Mouse (Mus musculus): ENCODE measurements around the gene 9530077C05Rik. TPM values are rescaled to one million over a fixed set of nuclear protein-coding genes. Genes with fewer than 3 reads are reported as not detected.
A peak's percentile ranks its signal among the peaks of the same experiment; 100 is the strongest.

9530077C05Rik gene
- polyA plus RNA-seq, 1 experiment from 2014 or later: 3.0 TPM

- 59% methylated on average over 1 of the region's 1 CpGs for WGBS (ENCODE audit: insufficient replicate concordance)
Measured at GRCm38 (mm10) chr9:22423507-22423906, 12.2 kb downstream of the 9530077C05Rik start.

GRCm38 (mm10) chr9:22424196-22424595, 12.9 kb downstream of the 9530077C05Rik start:
- Histone ChIP-seq H3K27me3 (ENCODE audit: control insufficient read depth, insufficient read depth, low read length) (no peaks in the 10 kb centered on the region), H3K9ac (ENCODE audit: low read depth, low read length) (no peak overlapping the region), H3K4me2 (no peak overlapping the region), H3K4me1 (ENCODE audit: control insufficient read depth, insufficient read depth, low read length) (peaks cover 14% of the 10 kb centered on the region), H3K36me3 (ENCODE audit: control insufficient read depth, insufficient read depth, low read length) (no peaks in the 10 kb centered on the region), H3K4me3 (ENCODE audit: low read depth, low read length) (no peak overlapping the region), H3K9me3 (replicated peaks; ENCODE audit: control insufficient read depth, low read length) (no peaks in the 10 kb centered on the region), H3K27ac (ENCODE audit: low read depth, low read length) (no peak overlapping the region)
- ATAC-seq (replicated peaks; ENCODE audit: insufficient number of reproducible peaks, low FRiP score, low TSS enrichment): no peak
- 55% methylated on average over 10 of the region's 10 CpGs for WGBS (ENCODE audit: insufficient replicate concordance)

More at GRCm38 (mm10) chr9:22423507-22423906, 12.2 kb downstream of the 9530077C05Rik start:
- ATAC-seq (replicated peaks; ENCODE audit: insufficient number of reproducible peaks, low FRiP score, low TSS enrichment): no peak
- H3K4me1 ChIP-seq (ENCODE audit: control insufficient read depth, insufficient read depth, low read length): peaks cover 14% of the 10 kb centered on the region
- H3K9ac ChIP-seq (ENCODE audit: low read depth, low read length): no peak overlapping the region
- H3K36me3 ChIP-seq (ENCODE audit: control insufficient read depth, insufficient read depth, low read length): no peaks in the 10 kb centered on the region
- no peaks in the 10 kb centered on the region for H3K27me3 ChIP-seq (ENCODE audit: control insufficient read depth, insufficient read depth, low read length)
- no peaks in the 10 kb centered on the region for H3K9me3 ChIP-seq (replicated peaks; ENCODE audit: control insufficient read depth, low read length)
- no peak overlapping the region for H3K27ac ChIP-seq (ENCODE audit: low read depth, low read length)
- H3K4me3 ChIP-seq (ENCODE audit: low read depth, low read length): no peak overlapping the region
- H3K4me2 ChIP-seq: no peak overlapping the region

GRCm38 (mm10) chr9:22424719-22425118, 13.4 kb downstream of the 9530077C05Rik start:
- H3K27ac ChIP-seq (ENCODE audit: low read depth, low read length): no peak overlapping the region

GRCm38 (mm10) chr9:22428028-22428665, 16.8 kb downstream of the 9530077C05Rik start:
- no peak for ATAC-seq (replicated peaks; ENCODE audit: insufficient number of reproducible peaks, low FRiP score, low TSS enrichment)
- Histone ChIP-seq H3K27me3 (ENCODE audit: control insufficient read depth, insufficient read depth, low read length) (no peaks in the 10 kb centered on the region), H3K4me1 (ENCODE audit: control insufficient read depth, insufficient read depth, low read length) (peaks cover 14% of the 10 kb centered on the region), H3K36me3 (ENCODE audit: control insufficient read depth, insufficient read depth, low read length) (no peaks in the 10 kb centered on the region), H3K27ac (ENCODE audit: low read depth, low read length) (no peak overlapping the region), H3K9me3 (replicated peaks; ENCODE audit: control insufficient read depth, low read length) (0 out of 2 replicates have a peak, but pooled peaks cover 3% of the 10 kb centered on the region), H3K4me2 (no peak overlapping the region), H3K4me3 (ENCODE audit: low read depth, low read length) (no peak overlapping the region), H3K9ac (ENCODE audit: low read depth, low read length) (no peak overlapping the region)
- WGBS (ENCODE audit: insufficient replicate concordance): 78% methylated on average over 1 of the region's 4 CpGs

More at GRCm38 (mm10) chr9:22424719-22425118, 13.4 kb downstream of the 9530077C05Rik start:
- Histone ChIP-seq H3K9me3 (replicated peaks; ENCODE audit: control insufficient read depth, low read length) (no peaks in the 10 kb centered on the region), H3K9ac (ENCODE audit: low read depth, low read length) (no peak overlapping the region), H3K27me3 (ENCODE audit: control insufficient read depth, insufficient read depth, low read length) (no peaks in the 10 kb centered on the region), H3K36me3 (ENCODE audit: control insufficient read depth, insufficient read depth, low read length) (no peaks in the 10 kb centered on the region), H3K4me3 (ENCODE audit: low read depth, low read length) (no peak overlapping the region), H3K4me1 (ENCODE audit: control insufficient read depth, insufficient read depth, low read length) (peaks cover 14% of the 10 kb centered on the region), H3K4me2 (no peak overlapping the region)
- no peak for ATAC-seq (replicated peaks; ENCODE audit: insufficient number of reproducible peaks, low FRiP score, low TSS enrichment)
- 86% methylated on average over 4 of the region's 4 CpGs for WGBS (ENCODE audit: insufficient replicate concordance)

GRCm38 (mm10) chr9:22428666-22429410, 17.5 kb downstream of the 9530077C05Rik start:
- Histone ChIP-seq H3K4me3 (ENCODE audit: low read depth, low read length) (no peak overlapping the region), H3K27me3 (ENCODE audit: control insufficient read depth, insufficient read depth, low read length) (no peaks in the 10 kb centered on the region), H3K36me3 (ENCODE audit: control insufficient read depth, insufficient read depth, low read length) (no peaks in the 10 kb centered on the region), H3K27ac (ENCODE audit: low read depth, low read length) (no peak overlapping the region), H3K9me3 (replicated peaks; ENCODE audit: control insufficient read depth, low read length) (0 out of 2 replicates have a peak, but pooled peaks cover 3% of the 10 kb centered on the region), H3K4me2 (no peak overlapping the region), H3K4me1 (ENCODE audit: control insufficient read depth, insufficient read depth, low read length) (peaks cover 8% of the 10 kb centered on the region; the same call in 1 of the 2 replicates), H3K9ac (ENCODE audit: low read depth, low read length) (no peak overlapping the region)
- WGBS (ENCODE audit: insufficient replicate concordance): 80% methylated on average over 14 of the region's 14 CpGs
- ATAC-seq (replicated peaks; ENCODE audit: insufficient number of reproducible peaks, low FRiP score, low TSS enrichment): no peak

GRCm38 (mm10) chr9:22429533-22430241, 18.4 kb downstream of the 9530077C05Rik start:
- Histone ChIP-seq H3K4me3 (ENCODE audit: low read depth, low read length) (no peak overlapping the region), H3K27me3 (ENCODE audit: control insufficient read depth, insufficient read depth, low read length) (no peaks in the 10 kb centered on the region), H3K9ac (ENCODE audit: low read depth, low read length) (no peak overlapping the region), H3K36me3 (ENCODE audit: control insufficient read depth, insufficient read depth, low read length) (no peaks in the 10 kb centered on the region), H3K4me1 (ENCODE audit: control insufficient read depth, insufficient read depth, low read length) (0 out of 2 replicates have a peak, but pooled peaks cover 3% of the 10 kb centered on the region), H3K4me2 (peak overlapping the region; percentile 9; the same call in 1 of the 2 replicates), H3K9me3 (replicated peaks; ENCODE audit: control insufficient read depth, low read length) (0 out of 2 replicates have a peak, but pooled peaks cover 3% of the 10 kb centered on the region), H3K27ac (ENCODE audit: low read depth, low read length) (no peak overlapping the region)
- WGBS (ENCODE audit: insufficient replicate concordance): 63% methylated on average over 15 of the region's 15 CpGs
- no peak for ATAC-seq (replicated peaks; ENCODE audit: insufficient number of reproducible peaks, low FRiP score, low TSS enrichment)

GRCm38 (mm10) chr9:22430315-22430840, 19.1 kb downstream of the 9530077C05Rik start:
- no peak overlapping the region for H3K27ac ChIP-seq (ENCODE audit: low read depth, low read length)

GRCm38 (mm10) chr9:22433221-22433620, 21.9 kb downstream of the 9530077C05Rik start:
- Histone ChIP-seq H3K36me3 (ENCODE audit: control insufficient read depth, insufficient read depth, low read length) (no peaks in the 10 kb centered on the region), H3K27ac (ENCODE audit: low read depth, low read length) (no peak overlapping the region), H3K4me2 (no peak overlapping the region), H3K4me3 (ENCODE audit: low read depth, low read length) (no peak overlapping the region), H3K27me3 (ENCODE audit: control insufficient read depth, insufficient read depth, low read length) (no peaks in the 10 kb centered on the region), H3K9ac (ENCODE audit: low read depth, low read length) (no peak overlapping the region), H3K4me1 (ENCODE audit: control insufficient read depth, insufficient read depth, low read length) (0 out of 2 replicates have a peak, but pooled peaks cover 3% of the 10 kb centered on the region), H3K9me3 (replicated peaks; ENCODE audit: control insufficient read depth, low read length) (0 out of 2 replicates have a peak, but pooled peaks cover 3% of the 10 kb centered on the region)
- 73% methylated on average over 2 of the region's 2 CpGs for WGBS (ENCODE audit: insufficient replicate concordance)
- no peak for ATAC-seq (replicated peaks; ENCODE audit: insufficient number of reproducible peaks, low FRiP score, low TSS enrichment)

More at GRCm38 (mm10) chr9:22430315-22430840, 19.1 kb downstream of the 9530077C05Rik start:
- no peaks in the 10 kb centered on the region for H3K27me3 ChIP-seq (ENCODE audit: control insufficient read depth, insufficient read depth, low read length)
- H3K4me2 ChIP-seq: no peak overlapping the region
- H3K36me3 ChIP-seq (ENCODE audit: control insufficient read depth, insufficient read depth, low read length): no peaks in the 10 kb centered on the region
- H3K4me1 ChIP-seq (ENCODE audit: control insufficient read depth, insufficient read depth, low read length): 0 out of 2 replicates have a peak, but pooled peaks cover 3% of the 10 kb centered on the region
- 34% methylated on average over 5 of the region's 5 CpGs for WGBS (ENCODE audit: insufficient replicate concordance)
- no peak overlapping the region for H3K9ac ChIP-seq (ENCODE audit: low read depth, low read length)
- ATAC-seq (replicated peaks; ENCODE audit: insufficient number of reproducible peaks, low FRiP score, low TSS enrichment): no peak
- 0 out of 2 replicates have a peak, but pooled peaks cover 3% of the 10 kb centered on the region for H3K9me3 ChIP-seq (replicated peaks; ENCODE audit: control insufficient read depth, low read length)
- no peak overlapping the region for H3K4me3 ChIP-seq (ENCODE audit: low read depth, low read length)

All from heart, embryonic 11.5 days (tissue).